Mouse (Mus musculus): Measurements from ENCODE around the gene Cldn2.

Gene Cldn2

GRCm38 (mm10) chrX:139799953-139800352 lies 675 bp upstream of the Cldn2 start:
- in situ Hi-C loops (cut with MboI; ENCODE audit: unreplicated experiment in 2 of 2) = loop anchor here (25.0 kb wide), 2 partner anchors 812 to 937 kb away; partner anchors contain the start of gene Tsc22d3 (in 1 of the 2)

- in situ Hi-C loops (cut with MboI; ENCODE audit: unreplicated experiment in 2 of 2) = no loop called here
Measured at GRCm38 (mm10) chrX:139803028-139803427, 2.4 kb downstream of the Cldn2 start.

- in situ Hi-C loops (cut with MboI; ENCODE audit: unreplicated experiment in 2 of 2) = no loop called here
Measured at GRCm38 (mm10) chrX:139805918-139806317, 5.3 kb downstream of the Cldn2 start.

- in situ Hi-C loops (cut with MboI; ENCODE audit: unreplicated experiment in 2 of 2) = no loop called here
Measured at GRCm38 (mm10) chrX:139807391-139807790, 6.8 kb downstream of the Cldn2 start.

GRCm38 (mm10) chrX:139808085-139808484 lies 7.5 kb downstream of the Cldn2 start:
- in situ Hi-C loops (cut with MboI; ENCODE audit: unreplicated experiment in 2 of 2) = no loop called here

GRCm38 (mm10) chrX:139808501-139808900 lies 7.9 kb downstream of the Cldn2 start:
- in situ Hi-C loops (cut with MboI; ENCODE audit: unreplicated experiment in 2 of 2) = no loop called here

GRCm38 (mm10) chrX:139812636-139813298 lies 12.1 kb downstream of the Cldn2 start:
- in situ Hi-C loops (cut with MboI; ENCODE audit: unreplicated experiment in 2 of 2) = no loop called here

- in situ Hi-C loops (cut with MboI; ENCODE audit: unreplicated experiment in 2 of 2) = no loop called here
Measured at GRCm38 (mm10) chrX:139813299-139814002, 12.8 kb downstream of the Cldn2 start.

- in situ Hi-C loops (cut with MboI; ENCODE audit: unreplicated experiment in 2 of 2) = no loop called here
Measured at GRCm38 (mm10) chrX:139814018-139814635, 13.5 kb downstream of the Cldn2 start.

GRCm38 (mm10) chrX:139815201-139815600 lies 14.6 kb downstream of the Cldn2 start:
- in situ Hi-C loops (cut with MboI; ENCODE audit: unreplicated experiment in 2 of 2) = no loop called here

GRCm38 (mm10) chrX:139825402-139825801 lies 24.8 kb downstream of the Cldn2 start:
- in situ Hi-C loops (cut with MboI; ENCODE audit: unreplicated experiment in 2 of 2) = no loop called here

- in situ Hi-C loops (cut with MboI; ENCODE audit: unreplicated experiment in 2 of 2) = no loop called here
Measured at GRCm38 (mm10) chrX:139826926-139827325, 26.3 kb downstream of the Cldn2 start.

GRCm38 (mm10) chrX:139828363-139829092 lies 27.9 kb downstream of the Cldn2 start:
- in situ Hi-C loops (cut with MboI; ENCODE audit: unreplicated experiment in 2 of 2) = no loop called here

- in situ Hi-C loops (cut with MboI; ENCODE audit: unreplicated experiment in 2 of 2) = loop anchor here (5.0 kb wide), 2 partner anchors 55 to 410 kb away; no protein-coding TSS in a partner anchor
Measured at GRCm38 (mm10) chrX:139832464-139832863, 31.8 kb downstream of the Cldn2 start.

- in situ Hi-C loops (cut with MboI; ENCODE audit: unreplicated experiment in 2 of 2) = no loop called here
Measured at GRCm38 (mm10) chrX:139839057-139839456, 38.4 kb downstream of the Cldn2 start.

- in situ Hi-C loops (cut with MboI; ENCODE audit: unreplicated experiment in 2 of 2) = no loop called here
Measured at GRCm38 (mm10) chrX:139841091-139841490, 40.5 kb downstream of the Cldn2 start.

- in situ Hi-C loops (cut with MboI; ENCODE audit: unreplicated experiment in 2 of 2) = no loop called here
Measured at GRCm38 (mm10) chrX:139854795-139855194, 54.2 kb downstream of the Cldn2 start.

- in situ Hi-C loops (cut with MboI; ENCODE audit: unreplicated experiment in 2 of 2) = no loop called here
Measured at GRCm38 (mm10) chrX:139859402-139859801, 58.8 kb downstream of the Cldn2 start.

All from v-Abl transformed pro-B cells (cell line).